Mouse (Mus musculus) embryonic facial prominence, embryonic 11.5 days (tissue): Measurements from ENCODE around the gene Aph1c. TPM values are rescaled to one million over a fixed set of nuclear protein-coding genes. Genes with fewer than 3 reads are reported as not detected.
"Not testable (repeated sequence)": the region's sequence is repeated elsewhere in the genome, so short reads cannot be mapped to it uniquely, and the experiment has no call there.

Experiments used
- ATAC-seq: fragments of 200-750 bp; cut with Nextera tagmentation; replicated peaks from 2 replicates; pipeline ENCODE4 v1.8.0; 2017; ENCODE audit warnings: low read depth; ENCODE audit not compliant: insufficient number of reproducible peaks, low FRiP score, low TSS enrichment
- DNase-seq: peaks from one replicate; pipeline ENCODE4 v3.0.0-alpha.2; 2015; ENCODE audit warnings: low spot score
- H3K27ac ChIP-seq: fragments of 300-500 bp; sonication (generic); replicated peaks from 2 replicates; pipeline ENCODE4 v1.5.1; 2014; ENCODE audit warnings: mild to moderate bottlenecking, low read depth, low read length, control low read depth
- H3K27me3 ChIP-seq: fragments of 300-500 bp; sonication (generic); 2 replicates; pipeline ENCODE4 v1.6.1; 2014; ENCODE audit warnings: mild to moderate bottlenecking, low read length, moderate library complexity, mixed read lengths; ENCODE audit not compliant: control insufficient read depth, insufficient read depth
- H3K36me3 ChIP-seq: fragments of 300-500 bp; sonication (generic); replicated peaks from 2 replicates; pipeline ENCODE4 v1.6.1; 2014; ENCODE audit warnings: low read depth, mild to moderate bottlenecking, low read length, moderate library complexity, mixed read lengths; ENCODE audit not compliant: control insufficient read depth, insufficient read depth
- H3K4me1 ChIP-seq: fragments of 300-500 bp; sonication (generic); 2 replicates; pipeline ENCODE4 v1.6.1; 2014; ENCODE audit warnings: low read length, mixed read lengths; ENCODE audit not compliant: control insufficient read depth, insufficient read depth
- H3K4me2 ChIP-seq: fragments of 300-500 bp; sonication (generic); 2 replicates; pipeline ENCODE4 v1.6.1; 2014; ENCODE audit warnings: low read depth, mild to moderate bottlenecking, control low read depth, low read length, moderate library complexity
- H3K4me3 ChIP-seq: fragments of 300-500 bp; sonication (generic); 2 replicates; pipeline ENCODE4 v1.5.1; 2014; ENCODE audit warnings: low read depth, low read length, control low read depth
- H3K9ac ChIP-seq: fragments of 300-500 bp; sonication (generic); replicated peaks from 2 replicates; pipeline ENCODE4 v1.6.1; 2014; ENCODE audit warnings: mild to moderate bottlenecking, control low read depth, low read length
- H3K9me3 ChIP-seq: fragments of 300-500 bp; sonication (generic); replicated peaks from 2 replicates; pipeline ENCODE4 v1.6.1; 2016; ENCODE audit warnings: mild to moderate bottlenecking, low read length, inconsistent platforms, mixed read lengths; ENCODE audit not compliant: control insufficient read depth
- WGBS: fragments of 180-500 bp; shearing (Covaris S2); extraction: QIAGEN DNeasy Blood & Tissue Kit; methylation state at CpG from one replicate; pipeline ENCODE4 v1.1.7; 2014; 5-methylcytosine and 5-hydroxymethylcytosine counted together
- polyA plus RNA-seq: library from polyadenylated mRNA; unstranded; fragments of >200 nt; fragmentation: Nextera tagmentation; extraction: Ambion mirVana; gene quantifications from 2 replicates; pipeline ENCODE4 v1.2.1, GENCODE M21; 2014

The Aph1c gene
- polyA plus RNA-seq, 1 experiment from 2014 or later = 1.8 TPM

DNA sequence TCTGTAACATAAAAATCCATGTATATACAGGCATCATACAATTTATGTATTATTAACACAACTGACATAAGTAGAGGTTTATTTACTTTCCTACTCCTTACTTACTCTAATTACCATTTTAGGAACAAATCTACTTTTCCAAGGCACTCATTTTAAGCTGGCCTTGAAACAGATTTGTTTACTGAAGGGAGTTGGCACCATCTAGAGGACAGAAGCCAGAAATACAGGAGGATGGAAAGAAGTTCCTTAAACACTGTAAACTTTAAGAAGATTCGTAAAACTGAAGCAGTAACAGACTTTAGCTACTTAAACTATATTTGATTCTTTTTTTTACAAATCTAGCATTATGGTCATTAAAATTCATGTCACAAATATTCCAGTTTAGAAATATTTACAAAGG, 8.5 kb downstream of the Aph1c start:
- 32% methylated on average over 1 of the region's 1 CpGs for WGBS
- ATAC-seq (no peak), DNase-seq (peak; percentile 78)
- Histone ChIP-seq H3K4me2 (no peak overlapping the region), H3K9me3 (no peaks in the 10 kb centered on the region), H3K4me3 (no peak overlapping the region), H3K4me1 (no peaks in the 10 kb centered on the region), H3K27me3 (no peaks in the 10 kb centered on the region), H3K36me3 (no peaks in the 10 kb centered on the region), H3K9ac (no peak overlapping the region), H3K27ac (no peak overlapping the region)

DNA sequence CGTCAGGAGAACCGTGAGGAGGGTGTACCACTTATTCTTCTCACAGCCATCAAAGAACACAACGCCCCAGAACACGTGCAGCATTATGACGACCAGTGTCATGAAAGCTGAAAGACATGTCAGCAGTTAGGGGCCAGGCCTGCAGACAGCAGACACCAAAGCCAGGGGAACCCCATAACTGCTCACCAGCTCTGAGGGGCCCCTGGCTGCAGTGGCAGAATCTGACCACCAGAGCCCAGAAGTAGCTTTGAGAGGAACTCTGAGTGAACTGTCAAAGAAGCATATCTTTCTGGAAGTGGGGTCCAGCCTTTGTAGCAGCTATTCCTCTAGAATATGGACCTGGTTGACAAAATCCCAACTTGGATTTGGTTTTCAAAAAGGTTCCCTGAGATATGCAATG, 12.3 kb downstream of the Aph1c start:
- not testable (repeated sequence) for H3K27ac ChIP-seq, H3K9me3 ChIP-seq, H3K27me3 ChIP-seq, ATAC-seq, H3K36me3 ChIP-seq, H3K4me2 ChIP-seq, H3K4me1 ChIP-seq, DNase-seq, H3K9ac ChIP-seq, H3K4me3 ChIP-seq
- whole genome bisulfite sequencing = no CpG with 5 or more reads among the region's 5 CpGs

DNA sequence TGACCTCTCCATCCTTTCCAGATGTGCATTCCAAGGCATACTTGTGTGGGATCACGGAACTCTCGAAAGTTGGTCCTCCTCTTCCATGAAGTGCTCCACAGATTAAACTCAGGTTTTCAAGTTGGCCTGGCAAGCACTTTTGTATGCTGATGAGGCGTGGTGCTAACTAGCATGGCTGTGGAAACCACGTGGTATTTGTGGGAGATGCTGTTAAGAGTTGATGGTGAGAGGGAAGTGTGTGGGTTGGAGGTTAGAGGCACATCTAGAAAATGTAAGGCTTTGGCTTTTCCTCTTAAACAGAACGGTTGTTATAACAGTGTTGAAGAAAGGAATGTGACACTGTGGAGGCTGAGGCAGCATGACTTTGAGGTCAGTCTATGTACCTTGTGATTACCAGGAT, 13.5 kb downstream of the Aph1c start:
- Histone ChIP-seq H3K36me3 (no peaks in the 10 kb centered on the region), H3K4me3 (no peak overlapping the region), H3K9me3 (no peaks in the 10 kb centered on the region), H3K27ac (no peak overlapping the region), H3K9ac (no peak overlapping the region), H3K4me2 (no peak overlapping the region), H3K4me1 (no peaks in the 10 kb centered on the region), H3K27me3 (no peaks in the 10 kb centered on the region)
- 77% methylated on average over 5 of the region's 5 CpGs for WGBS
- no peak for DNase-seq
- ATAC-seq = no peak

DNA sequence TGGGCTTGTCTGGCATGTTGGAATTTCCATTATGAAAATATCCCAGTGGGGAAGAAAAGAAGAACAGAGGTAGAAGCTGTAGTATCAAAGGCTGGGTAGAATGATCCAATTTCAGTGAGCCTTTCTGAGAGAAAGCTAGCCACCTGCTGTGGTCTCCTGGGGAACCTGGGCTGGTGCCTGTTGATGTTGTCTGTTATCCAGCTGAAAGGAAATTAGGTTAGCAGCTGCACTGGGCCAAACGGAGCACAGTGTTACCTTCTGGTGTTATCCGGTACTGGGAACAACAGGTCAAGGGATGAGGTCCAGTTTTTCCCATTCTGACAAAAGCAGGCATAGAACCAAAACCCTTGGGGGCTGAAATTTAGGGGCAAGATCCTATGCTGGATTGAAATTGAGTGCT, 21.1 kb downstream of the Aph1c start:
- no peak for ATAC-seq
- no peak for DNase-seq
- Histone ChIP-seq H3K4me3 (no peak overlapping the region), H3K36me3 (no peaks in the 10 kb centered on the region), H3K27me3 (no peaks in the 10 kb centered on the region), H3K4me1 (no peaks in the 10 kb centered on the region), H3K9ac (no peak overlapping the region), H3K27ac (no peak overlapping the region), H3K9me3 (no peaks in the 10 kb centered on the region), H3K4me2 (no peak overlapping the region)
- WGBS = 8% methylated on average over 2 of the region's 2 CpGs

DNA sequence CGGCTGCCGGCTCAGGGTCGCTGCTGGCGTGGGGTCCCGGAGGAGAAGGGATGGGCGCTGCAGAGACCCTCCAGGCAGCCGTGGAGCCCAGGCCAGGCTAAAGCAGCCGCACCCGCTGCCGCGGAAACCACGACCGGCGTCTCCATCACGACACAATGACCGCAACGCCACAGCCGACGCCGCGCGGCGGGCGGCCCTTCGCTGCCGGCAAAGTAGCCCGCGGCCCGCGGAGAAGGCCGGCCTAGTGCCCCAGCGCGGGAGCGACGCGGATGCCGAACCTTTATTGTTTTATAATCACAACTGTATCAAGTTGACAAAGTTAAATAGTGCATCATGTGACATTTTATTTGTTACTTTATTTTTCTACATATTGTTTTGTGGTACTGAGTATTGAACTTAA, 28.6 kb downstream of the Aph1c start:
- H3K27ac ChIP-seq, ATAC-seq, H3K27me3 ChIP-seq, H3K4me1 ChIP-seq, H3K36me3 ChIP-seq, H3K9me3 ChIP-seq: not testable (repeated sequence)
- peak; percentile 30 for DNase-seq
- Histone ChIP-seq H3K4me2 (peak overlapping the region; percentile 50), H3K9ac (peak overlapping the region; percentile 44), H3K4me3 (peak overlapping the region; percentile 23)
- WGBS = 3% methylated on average over 30 of the region's 37 CpGs

DNA sequence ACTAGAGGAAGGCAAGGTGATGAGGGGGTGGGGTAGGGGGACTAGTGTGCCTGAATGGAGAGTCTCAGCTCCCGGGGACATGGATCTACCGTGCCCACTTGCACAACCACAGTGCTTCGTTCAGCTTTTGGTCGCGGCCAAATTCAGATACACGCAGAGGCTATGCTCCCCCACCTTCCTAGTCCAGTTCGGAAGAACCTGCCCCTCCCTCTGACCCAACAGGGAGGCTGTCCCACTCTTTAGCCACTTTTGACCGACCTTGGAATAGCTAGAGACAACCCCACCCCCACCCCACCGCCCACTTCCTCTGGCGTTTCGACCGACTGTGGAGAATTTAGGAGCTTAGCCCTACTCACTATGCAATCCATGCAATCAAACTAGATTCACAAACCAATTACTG, 32.6 kb downstream of the Aph1c start:
- H3K4me3 ChIP-seq = no peak overlapping the region
- no peak for ATAC-seq
- H3K9ac ChIP-seq = no peak overlapping the region
- no peaks in the 10 kb centered on the region; the same call in 1 of the 2 replicates for H3K4me1 ChIP-seq
- 43% methylated on average over 12 of the region's 12 CpGs for WGBS
- H3K4me2 ChIP-seq = no peak overlapping the region
- no peaks in the 10 kb centered on the region for H3K36me3 ChIP-seq
- H3K27ac ChIP-seq = no peak overlapping the region
- no peaks in the 10 kb centered on the region for H3K9me3 ChIP-seq
- DNase-seq = no peak
- H3K27me3 ChIP-seq = peaks cover 7% of the 10 kb centered on the region

DNA sequence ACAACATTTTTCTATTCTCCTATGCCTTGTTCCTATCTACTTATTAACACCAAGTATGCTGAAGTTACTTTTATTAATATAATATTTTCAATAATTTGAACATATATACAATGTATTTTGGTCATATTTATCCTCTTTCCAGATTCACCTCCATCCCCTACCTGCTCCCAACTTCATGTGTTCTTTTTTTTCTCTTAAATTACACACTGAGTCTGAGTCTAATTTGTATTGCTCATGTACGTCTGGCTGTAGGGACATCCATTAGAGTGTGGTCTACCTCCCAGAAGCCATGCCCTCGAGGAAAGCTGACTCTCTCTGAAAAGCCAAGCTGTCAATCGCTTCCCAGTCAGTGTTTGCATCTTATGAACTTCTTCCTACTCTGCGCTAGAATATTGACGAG, 37.8 kb downstream of the Aph1c start, which contains the start of gene Gm10647:
Gene Gm10647 (plus strand): TSS at position 301 of the 400 bp plus-strand sequence.
- Histone ChIP-seq H3K9me3 (no peaks in the 10 kb centered on the region), H3K27ac (no peak within 1 kb of the TSS), H3K4me1 (no peaks in the 10 kb centered on the region), H3K27me3 (peaks cover under 1% of the 10 kb centered on the region; the same call in 1 of the 2 replicates), H3K36me3 (no peaks in the 10 kb centered on the region), H3K9ac (no peak within 1 kb of the TSS), H3K4me2 (peak within 1 kb of the TSS; percentile 71), H3K4me3 (peak within 1 kb of the TSS; percentile 60)
- no peak for ATAC-seq
- WGBS = 67% methylated on average over 5 of the region's 5 CpGs
- no peak for DNase-seq

DNA sequence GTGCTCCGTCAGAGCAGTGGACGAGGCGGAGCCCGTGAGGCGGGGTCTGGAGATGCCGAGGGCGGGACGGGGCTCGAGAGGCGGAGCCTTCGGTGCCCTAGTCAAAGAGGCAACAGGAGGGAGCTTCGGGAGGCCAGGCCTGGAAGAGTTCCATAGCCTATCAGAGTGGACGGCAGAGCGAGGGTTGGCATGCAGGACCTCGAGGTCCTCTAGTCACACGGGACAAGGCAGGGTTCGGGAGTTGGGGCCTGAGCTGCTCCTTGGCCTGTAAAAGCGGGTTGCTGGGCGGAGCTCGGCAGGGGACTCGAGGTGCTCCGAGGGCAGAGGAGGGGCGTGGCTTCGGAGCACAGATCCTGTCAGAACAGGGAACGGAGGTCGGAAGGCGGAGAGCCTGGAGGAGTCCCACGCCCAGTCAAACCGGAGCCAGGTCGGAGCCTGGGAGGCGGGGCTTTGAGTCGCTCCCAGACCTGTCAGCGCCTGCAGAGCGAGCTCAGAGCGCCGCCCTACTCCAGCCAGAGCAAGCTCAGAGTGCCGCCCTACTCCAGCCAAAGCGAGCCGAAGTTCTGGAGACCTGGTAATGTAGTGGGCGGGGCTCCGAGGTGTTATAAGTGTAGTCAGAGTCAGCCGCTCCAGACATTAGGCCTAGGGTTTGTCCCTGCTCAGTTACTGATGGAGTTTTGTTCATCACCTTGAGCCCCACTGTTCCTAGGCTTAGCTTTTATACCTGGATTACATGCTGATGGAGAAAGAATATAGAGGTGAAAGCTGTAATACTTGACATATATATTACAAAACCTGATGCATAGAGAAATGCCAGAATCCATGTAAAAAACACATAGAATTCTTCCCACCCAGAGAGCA, 38.8 kb downstream of the Aph1c start, which contains the start of gene Aph1b:
Gene Aph1b (minus strand): TSS at position 27 of the 861 bp plus-strand sequence.
- Histone ChIP-seq H3K9ac (peak within 1 kb of the TSS; percentile 73), H3K4me1 (no peaks in the 10 kb centered on the region), H3K27me3 (no peaks in the 10 kb centered on the region), H3K9me3 (no peaks in the 10 kb centered on the region), H3K36me3 (no peaks in the 10 kb centered on the region), H3K27ac (peak within 1 kb of the TSS; percentile 8; the same call in 1 of the 2 replicates), H3K4me3 (peak within 1 kb of the TSS; percentile 60), H3K4me2 (peak within 1 kb of the TSS; percentile 71)
- under 1% methylated on average over 42 of the region's 42 CpGs for WGBS
- ATAC-seq (peak; percentile 97), DNase-seq (peak; percentile 98)
